Mouse (Mus musculus) C2C12 (cell line): Measurements from ENCODE around the gene Gjd2. TPM values are rescaled to one million over a fixed set of nuclear protein-coding genes. Genes with fewer than 3 reads are reported as not detected.

Experiments used
- H3K27me3 ChIP-seq: one replicate; pipeline ENCODE4 v1.6.1; 2011; ENCODE audit not compliant: control insufficient read depth, insufficient read depth, insufficient read length
- H3K36me3 ChIP-seq: one replicate; pipeline ENCODE4 v1.6.1; 2011; ENCODE audit not compliant: control insufficient read depth, insufficient read depth
- H3K4me3 ChIP-seq: one replicate; pipeline ENCODE4 v1.5.1; 2011; ENCODE audit warnings: mild to moderate bottlenecking, control low read depth; ENCODE audit not compliant: poor library complexity, insufficient read depth, severe bottlenecking
- H3K79me2 ChIP-seq: one replicate; pipeline ENCODE4 v1.6.1; 2011; ENCODE audit not compliant: control insufficient read depth, insufficient read depth
- H3K79me3 ChIP-seq: one replicate; pipeline ENCODE4 v1.6.1; 2011; ENCODE audit warnings: low read depth, control low read depth
- H3ac ChIP-seq: one replicate; pipeline ENCODE3; 2011; ENCODE audit warnings: low read depth; ENCODE audit not compliant: control insufficient read depth, insufficient read length
- CEBPB ChIP-seq: IDR thresholded peaks from one replicate; pipeline ENCODE4 v1.6.1; 2011; ENCODE audit warnings: low read depth, mild to moderate bottlenecking, control low read depth, moderate library complexity
- CTCF ChIP-seq: IDR thresholded peaks from one replicate; pipeline ENCODE4 v1.5.1; 2011; ENCODE audit not compliant: control insufficient read depth, insufficient read depth, insufficient read length
- FOSL1 ChIP-seq: IDR thresholded peaks from one replicate; pipeline ENCODE4 v1.8.0; 2011; ENCODE audit warnings: mild to moderate bottlenecking, low read length; ENCODE audit not compliant: poor library complexity, insufficient read depth, severe bottlenecking
- MAX ChIP-seq: IDR thresholded peaks from one replicate; pipeline ENCODE4 v1.6.1; 2011; ENCODE audit warnings: mild to moderate bottlenecking, control low read depth
- MYOD1 ChIP-seq: IDR thresholded peaks from one replicate; pipeline ENCODE4 v1.6.1; 2011; ENCODE audit warnings: low read depth; ENCODE audit not compliant: control insufficient read depth, insufficient read length
- MYOG ChIP-seq: IDR thresholded peaks from one replicate; pipeline ENCODE4 v1.6.1; 2011; ENCODE audit not compliant: control insufficient read depth, insufficient read length; ENCODE audit errors: extremely low read depth
- USF1 ChIP-seq: IDR thresholded peaks from one replicate; pipeline ENCODE4 v1.6.1; 2011; ENCODE audit warnings: low read depth, mild to moderate bottlenecking, control low read depth, moderate library complexity
- polyA plus RNA-seq: library from polyadenylated mRNA; unstranded; fragments of >200 nt; fragmentation: generic; extraction: Trizol; gene quantifications from one replicate; pipeline ENCODE4 v1.2.1, GENCODE M21; 2012; ENCODE audit warnings: missing spikeins

The Gjd2 gene
- polyA plus RNA-seq, 1 experiment = not detected

GRCm38 (mm10) chr2:114019474-114020209, 6.2 kb upstream of the Gjd2 start:
- peaks cover 19% of the 10 kb centered on the region for H3K27me3 ChIP-seq
- H3ac ChIP-seq = no peak overlapping the region
- H3K36me3 ChIP-seq = no peaks in the 10 kb centered on the region
- H3K4me3 ChIP-seq = no peak overlapping the region
- no peaks in the 10 kb centered on the region for H3K79me2 ChIP-seq
- H3K79me3 ChIP-seq = no peaks in the 10 kb centered on the region
- TF ChIP-seq CTCF = no peak
- TF ChIP-seq FOSL1 = no peak
- TF ChIP-seq MYOG = no peak
- no peak for TF ChIP-seq CEBPB
- no peak for TF ChIP-seq MAX
- TF ChIP-seq USF1 = no peak
- no peak for TF ChIP-seq MYOD1

DNA sequence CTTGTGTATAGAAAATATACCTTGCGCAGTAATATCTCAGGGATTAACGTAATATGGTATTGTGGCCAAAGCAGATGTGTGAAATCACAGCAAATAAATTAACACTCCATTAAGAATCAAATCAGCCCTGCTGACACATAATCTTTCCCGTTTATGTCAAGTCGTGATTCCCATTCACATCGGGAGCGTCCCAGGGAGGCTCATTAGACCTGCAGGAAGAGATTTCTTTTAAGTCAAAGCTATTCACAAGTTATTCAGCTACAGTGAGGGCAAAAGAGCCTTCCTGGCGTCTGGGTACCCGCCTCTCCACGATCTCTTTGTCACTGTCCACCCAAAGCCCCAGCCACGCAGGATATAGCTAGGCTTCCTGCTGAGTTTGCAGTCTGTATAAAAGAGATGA, 4.7 kb upstream of the Gjd2 start:
- H3K27me3 ChIP-seq = peaks cover 26% of the 10 kb centered on the region
- TF ChIP-seq FOSL1 = no peak
- no peak for TF ChIP-seq MYOG
- no peak for TF ChIP-seq MYOD1
- TF ChIP-seq CEBPB = no peak
- TF ChIP-seq USF1 = no peak
- TF ChIP-seq MAX = no peak
- TF ChIP-seq CTCF = no peak
- no peaks in the 10 kb centered on the region for H3K79me2 ChIP-seq
- H3K36me3 ChIP-seq = no peaks in the 10 kb centered on the region
- H3ac ChIP-seq = no peak overlapping the region
- no peaks in the 10 kb centered on the region for H3K79me3 ChIP-seq
- no peak overlapping the region for H3K4me3 ChIP-seq

- H3ac ChIP-seq = no peak overlapping the region
- no peaks in the 10 kb centered on the region for H3K79me2 ChIP-seq
- no peak for TF ChIP-seq MAX
- no peak for TF ChIP-seq MYOD1
- TF ChIP-seq FOSL1 = no peak
- TF ChIP-seq MYOG = no peak
- TF ChIP-seq USF1 = no peak
- TF ChIP-seq CEBPB = no peak
- TF ChIP-seq CTCF = no peak
- H3K36me3 ChIP-seq = no peaks in the 10 kb centered on the region
- no peak overlapping the region for H3K4me3 ChIP-seq
- peaks cover 38% of the 10 kb centered on the region for H3K27me3 ChIP-seq
- no peaks in the 10 kb centered on the region for H3K79me3 ChIP-seq
Measured at GRCm38 (mm10) chr2:114014839-114015238, 1.4 kb upstream of the Gjd2 start.

- Histone ChIP-seq H3K36me3 (no peaks in the 10 kb centered on the region), H3ac (no peak overlapping the region), H3K27me3 (peaks cover 38% of the 10 kb centered on the region), H3K79me3 (no peaks in the 10 kb centered on the region), H3K4me3 (no peak overlapping the region), H3K79me2 (no peaks in the 10 kb centered on the region)
- TF ChIP-seq USF1 (no peak), CTCF (no peak), MAX (no peak), FOSL1 (no peak), CEBPB (no peak), MYOG (no peak), MYOD1 (no peak)
Measured at GRCm38 (mm10) chr2:114013846-114014245, 427 bp upstream of the Gjd2 start.

GRCm38 (mm10) chr2:114012749-114013211, 639 bp downstream of the Gjd2 start:
- Histone ChIP-seq H3K36me3 (no peaks in the 10 kb centered on the region), H3K4me3 (no peak overlapping the region), H3ac (no peak overlapping the region), H3K79me2 (no peaks in the 10 kb centered on the region), H3K79me3 (no peaks in the 10 kb centered on the region), H3K27me3 (peaks cover 38% of the 10 kb centered on the region)
- TF ChIP-seq CTCF (no peak), MYOD1 (no peak)

DNA sequence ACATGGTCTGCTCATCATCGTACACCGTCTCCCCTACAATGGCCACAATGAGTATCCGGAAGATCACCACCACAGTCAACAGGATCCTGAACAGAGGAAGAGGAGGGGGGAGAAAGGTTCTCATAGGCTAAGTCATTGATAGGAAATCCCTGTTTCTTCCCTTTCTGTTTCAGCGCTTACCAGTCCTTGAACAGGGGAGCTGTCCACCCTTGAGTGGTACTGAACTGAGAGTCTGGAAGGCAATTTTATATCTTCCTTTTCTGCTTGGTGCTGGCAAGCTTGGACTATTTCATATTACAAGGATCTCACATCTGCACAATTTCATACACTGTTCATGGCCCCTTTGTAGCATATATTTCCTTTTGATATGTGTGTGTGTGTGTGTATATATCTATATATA, 1.6 kb downstream of the Gjd2 start:
- no peak overlapping the region for H3ac ChIP-seq
- no peaks in the 10 kb centered on the region for H3K79me3 ChIP-seq
- no peak overlapping the region for H3K4me3 ChIP-seq
- no peaks in the 10 kb centered on the region for H3K79me2 ChIP-seq
- no peaks in the 10 kb centered on the region for H3K36me3 ChIP-seq
- no peak for TF ChIP-seq CTCF
- no peak for TF ChIP-seq USF1
- no peak for TF ChIP-seq CEBPB
- no peak for TF ChIP-seq MYOG
- no peak for TF ChIP-seq MYOD1
- no peak for TF ChIP-seq FOSL1
- no peak for TF ChIP-seq MAX
- peaks cover 32% of the 10 kb centered on the region for H3K27me3 ChIP-seq
